Mouse (Mus musculus) lung, adult 2 months (tissue): Measurements from ENCODE around the gene Hoxd9.

Source experiments
- CTCF ChIP-seq: fragments of 200-500 bp; IDR thresholded peaks from 2 replicates; pipeline ENCODE4 v1.5.1; 2011; ENCODE audit warnings: mild to moderate bottlenecking, low read length, control low read depth; ENCODE audit not compliant: insufficient read depth
- POLR2A ChIP-seq: fragments of 200-500 bp; IDR thresholded peaks from 2 replicates; pipeline ENCODE4 v1.6.1; 2011; ENCODE audit warnings: low read depth, mild to moderate bottlenecking, control low read depth, low read length, borderline replicate concordance; ENCODE audit errors: extremely low read depth

DNA sequence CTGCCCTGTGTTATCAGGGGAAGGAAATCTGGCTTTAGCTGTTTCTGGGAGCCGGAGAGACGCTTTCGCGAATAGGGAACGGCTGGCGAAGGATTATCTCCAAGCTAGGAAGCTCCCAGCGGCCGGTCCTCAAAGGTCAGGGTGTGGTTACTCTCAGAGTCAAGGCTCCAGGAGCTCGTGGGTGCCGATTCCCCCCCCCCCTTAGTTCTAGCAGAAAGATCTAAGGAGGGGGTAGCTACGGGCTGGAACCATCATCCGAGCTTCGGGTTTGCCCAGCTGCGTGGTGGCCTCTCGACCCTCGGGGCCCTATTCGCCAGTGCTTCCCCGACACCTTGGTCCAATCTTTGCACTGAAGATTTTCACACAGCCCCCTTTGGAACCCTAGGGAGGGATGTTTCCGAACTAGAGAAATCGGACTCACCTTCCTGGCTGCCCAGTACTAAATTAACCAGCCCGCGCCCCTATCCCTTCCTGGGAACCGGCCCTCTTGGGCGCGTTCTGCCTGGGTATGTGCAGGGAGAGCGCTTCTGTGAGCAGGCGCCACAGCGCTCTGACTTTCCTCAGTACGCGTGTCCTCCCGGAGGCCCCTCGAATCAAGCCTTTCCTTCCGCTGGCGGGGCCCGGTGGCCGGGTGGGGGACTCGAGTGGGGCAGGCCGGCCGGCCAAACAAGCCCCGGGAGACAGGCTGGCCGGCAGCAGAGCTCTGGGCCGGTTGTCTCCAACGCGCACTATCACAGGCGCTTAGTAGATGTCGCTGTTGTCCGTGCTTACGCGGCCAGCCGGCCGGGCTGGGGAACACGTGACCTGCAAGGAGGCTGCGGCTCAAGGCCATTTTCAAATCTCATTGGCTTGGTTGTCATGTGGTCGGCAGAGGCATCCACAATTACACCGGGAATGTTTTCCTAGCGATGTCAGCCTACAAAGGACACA is 6.2 kb upstream of the Hoxd9 start, which contains the start of gene Hoxd10:
- TF ChIP-seq POLR2A (no peak), CTCF (no peak)
